Mouse (Mus musculus) thymus, postnatal 14 days (tissue): ENCODE results near the gene Morn1.

Source experiments
- DNase-seq: peaks from one replicate; pipeline ENCODE4 v3.0.0; 2021

Morn1 gene

DNA sequence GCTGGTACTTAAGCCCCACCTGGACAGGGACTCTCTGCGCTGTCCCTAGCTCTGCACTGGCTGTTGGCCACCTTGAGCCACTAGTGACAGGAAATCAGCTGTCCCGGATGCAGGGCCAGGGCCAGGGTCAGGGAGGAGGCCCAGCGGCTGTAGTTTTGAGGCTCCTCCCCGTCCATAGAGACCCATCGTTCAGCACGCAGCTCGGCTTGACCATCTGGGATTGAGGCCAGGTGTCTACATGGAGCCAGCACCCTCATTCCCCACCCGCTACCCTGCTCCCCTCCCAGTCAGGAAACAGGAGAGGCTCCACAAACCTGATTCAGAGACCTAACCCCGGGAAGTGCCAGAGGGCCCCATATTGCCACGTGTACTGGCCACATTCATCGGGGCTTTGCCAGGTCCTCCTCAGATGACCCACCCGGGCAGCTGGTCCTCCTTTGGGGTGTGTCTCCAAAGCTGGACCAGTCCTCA, 54.5 kb downstream of the Morn1 start:
- DNase-seq, result no peak

DNA sequence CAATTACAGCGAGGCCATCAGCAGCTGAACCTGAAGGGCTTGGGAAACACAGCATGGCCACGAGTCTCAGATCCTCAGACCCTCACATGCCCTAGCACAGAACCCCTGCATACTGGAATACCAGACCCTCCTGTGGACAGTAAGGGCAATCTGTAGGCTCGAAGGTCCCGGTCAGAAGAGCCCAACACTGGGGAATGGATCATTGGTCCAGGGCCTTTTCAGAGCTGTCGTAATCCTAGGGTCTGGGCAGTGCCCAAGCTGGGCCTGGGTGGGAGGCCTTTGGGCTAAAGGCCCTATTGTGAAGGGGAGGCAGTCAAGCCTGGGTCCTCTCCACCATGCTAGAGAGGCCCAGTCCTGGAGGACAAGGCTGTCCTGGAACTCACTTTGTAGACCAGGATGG, 56.5 kb downstream of the Morn1 start:
- DNase-seq, result no peak

DNA sequence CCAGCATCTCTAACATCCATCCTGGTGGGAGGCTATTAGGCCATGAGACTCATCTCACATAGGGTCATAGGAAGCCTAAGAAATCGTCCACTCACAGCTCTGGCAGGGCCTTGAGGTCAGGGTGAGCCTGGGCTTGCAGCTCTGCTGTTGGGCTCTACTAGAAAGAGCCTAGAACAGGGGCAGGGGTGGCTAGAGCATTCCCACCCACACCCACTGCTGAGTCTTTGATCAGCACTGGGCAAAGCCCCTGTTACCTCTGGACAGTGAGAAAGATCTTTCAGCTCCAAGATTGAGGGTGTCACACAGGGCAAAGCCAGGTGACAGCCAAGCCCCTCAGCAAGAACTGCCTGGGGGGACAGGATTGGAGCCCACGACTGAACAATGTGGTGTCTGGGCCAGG, 57.0 kb downstream of the Morn1 start:
- no peak for DNase-seq

DNA sequence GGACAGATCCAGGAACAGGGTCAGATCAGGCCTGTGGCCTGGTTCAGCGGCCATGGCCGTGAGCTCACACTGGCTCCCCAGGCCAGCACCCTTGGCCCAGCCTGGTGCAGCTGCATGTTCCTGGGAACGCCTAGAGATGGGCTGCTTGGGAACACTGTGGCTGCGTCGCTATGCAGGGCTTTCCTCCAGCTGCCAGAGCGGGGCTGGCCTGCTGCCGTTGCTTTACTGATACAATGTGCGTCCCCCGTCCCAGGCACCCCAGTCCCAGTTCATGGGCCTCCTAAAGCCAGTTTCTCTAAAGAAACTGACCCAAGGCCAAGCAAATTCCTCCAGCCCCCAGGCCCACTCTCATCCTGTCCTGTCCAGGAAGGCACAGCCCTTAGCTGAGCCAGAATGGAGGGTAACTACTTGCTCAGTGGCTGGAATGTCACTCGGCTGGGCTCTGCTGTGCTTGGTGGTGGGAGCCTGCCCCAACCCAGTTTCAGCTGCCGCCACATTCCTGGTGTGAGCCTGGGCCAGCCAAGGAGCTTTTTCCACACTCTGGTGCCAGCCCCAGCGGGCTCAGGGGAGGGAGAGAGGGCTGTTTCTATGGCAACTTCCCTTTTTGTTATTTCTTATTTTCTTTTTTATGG, 57.6 kb downstream of the Morn1 start:
- DNase-seq, result no peak

DNA sequence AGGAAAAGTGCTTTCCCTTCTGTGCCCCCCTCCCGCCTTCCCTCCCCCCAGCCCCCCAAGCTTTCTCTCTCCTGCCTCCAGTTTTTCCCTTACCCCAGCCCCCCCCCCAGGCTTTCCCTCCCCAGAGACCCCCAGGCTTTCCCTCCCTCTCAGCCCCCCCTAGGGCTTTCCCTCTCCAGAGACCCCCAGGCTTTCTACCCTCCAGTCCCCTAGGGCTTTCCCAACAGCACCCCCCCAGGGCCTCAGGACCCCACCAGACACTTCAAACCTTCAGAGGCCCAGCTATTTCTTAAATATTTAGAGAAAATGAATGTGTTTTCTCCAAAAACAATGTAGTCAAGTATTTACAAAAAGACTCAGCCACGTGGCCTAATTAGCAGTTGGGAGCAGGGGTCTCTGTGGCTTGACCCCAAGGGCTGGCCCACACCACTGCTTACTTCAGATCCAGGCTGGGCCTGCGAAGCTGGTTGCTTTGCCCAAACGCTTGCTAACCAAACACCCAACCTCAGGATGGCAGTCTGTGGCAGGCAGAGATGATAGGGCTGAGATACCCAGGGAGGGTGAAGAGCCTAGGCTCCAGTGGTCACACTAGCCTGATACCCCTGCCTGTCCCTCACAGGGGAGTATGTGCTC, 58.3 kb downstream of the Morn1 start:
- DNase-seq, result no peak

- no peak for DNase-seq
Measured at GRCm38 (mm10) chr4:155146107-155146823, 59.9 kb downstream of the Morn1 start.

GRCm38 (mm10) chr4:155148453-155148852, 62.1 kb downstream of the Morn1 start:
- no peak for DNase-seq

GRCm38 (mm10) chr4:155148910-155149698, 62.7 kb downstream of the Morn1 start:
- DNase-seq, result no peak

GRCm38 (mm10) chr4:155149941-155150275, 63.5 kb downstream of the Morn1 start:
- no peak for DNase-seq

- peak; percentile 92 for DNase-seq
Measured at GRCm38 (mm10) chr4:155150276-155151113, 64.1 kb downstream of the Morn1 start.

DNA sequence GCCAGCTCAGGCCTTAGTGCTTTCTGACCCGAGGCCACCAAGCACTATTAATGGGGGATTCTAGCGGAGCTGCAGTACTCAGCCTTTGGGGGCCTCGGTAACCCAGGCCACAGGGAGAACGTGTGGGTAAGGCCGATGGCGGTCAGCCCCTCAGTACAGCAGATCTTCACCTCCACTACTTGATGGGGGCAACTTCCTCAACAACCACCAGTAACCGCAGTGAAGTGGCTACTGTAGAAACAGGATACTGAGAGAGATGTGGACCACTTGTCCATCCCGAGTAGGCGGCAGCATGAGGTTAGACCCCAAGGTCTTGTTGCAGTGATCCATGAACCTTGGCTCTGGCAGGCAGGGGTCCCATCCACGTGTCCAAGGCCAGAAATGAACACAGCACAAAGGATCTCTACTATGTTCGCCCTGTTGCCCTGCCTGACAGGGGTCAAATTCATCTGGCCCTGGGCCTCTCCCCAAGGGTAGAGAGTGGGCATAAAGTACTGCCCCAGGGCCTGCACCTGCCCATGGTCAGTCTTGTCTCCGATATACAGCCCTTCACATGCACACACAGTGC, 64.9 kb downstream of the Morn1 start:
- peak; percentile 25 for DNase-seq

GRCm38 (mm10) chr4:155151845-155152244, 65.5 kb downstream of the Morn1 start:
- no peak for DNase-seq

DNA sequence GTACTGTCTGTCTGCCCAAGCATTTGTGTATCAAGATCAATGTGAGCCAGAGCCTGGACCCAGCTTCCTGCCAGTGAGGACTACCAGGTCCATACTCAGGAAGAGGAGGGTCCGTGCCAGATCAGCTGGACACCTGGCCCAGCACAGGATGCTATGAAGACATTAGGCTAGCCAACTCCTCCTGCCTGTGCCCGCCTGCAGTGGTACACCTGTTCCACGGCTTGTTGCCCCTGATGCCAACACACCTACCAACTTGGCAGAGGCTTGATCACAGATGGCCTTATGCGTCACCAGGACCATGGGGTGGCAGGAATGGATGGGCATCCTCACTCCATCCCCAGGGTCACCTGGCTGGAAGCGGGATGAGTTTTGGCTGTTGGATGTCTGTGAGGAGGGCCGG, 66.1 kb downstream of the Morn1 start:
- no peak for DNase-seq

- no peak for DNase-seq
Measured at GRCm38 (mm10) chr4:155153389-155154072, 67.2 kb downstream of the Morn1 start.

- no peak for DNase-seq
Measured at GRCm38 (mm10) chr4:155154986-155155385, 68.6 kb downstream of the Morn1 start.

DNA sequence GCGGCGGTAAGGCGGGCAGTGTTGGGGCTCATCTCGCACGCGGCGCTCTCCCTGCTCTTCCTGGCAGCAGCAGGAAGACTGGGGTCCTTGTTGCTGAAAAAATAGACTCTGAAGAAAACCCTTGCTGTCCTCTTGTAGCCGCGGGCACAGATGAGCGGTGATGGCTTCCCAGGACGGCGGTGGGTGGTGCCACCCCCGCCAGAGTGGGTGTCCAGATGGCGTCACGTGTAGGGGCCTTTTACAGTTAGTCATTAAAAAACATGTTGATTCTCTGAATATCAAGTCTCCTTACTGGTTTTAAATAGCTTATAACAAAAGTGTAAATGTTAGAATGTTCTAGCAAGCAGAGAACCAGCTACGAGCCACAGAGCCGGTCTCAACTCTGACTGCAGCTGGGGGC, 70.4 kb downstream of the Morn1 start:
- DNase-seq, result no peak

- DNase-seq, result no peak
Measured at GRCm38 (mm10) chr4:155157871-155158542, 71.6 kb downstream of the Morn1 start.

DNA sequence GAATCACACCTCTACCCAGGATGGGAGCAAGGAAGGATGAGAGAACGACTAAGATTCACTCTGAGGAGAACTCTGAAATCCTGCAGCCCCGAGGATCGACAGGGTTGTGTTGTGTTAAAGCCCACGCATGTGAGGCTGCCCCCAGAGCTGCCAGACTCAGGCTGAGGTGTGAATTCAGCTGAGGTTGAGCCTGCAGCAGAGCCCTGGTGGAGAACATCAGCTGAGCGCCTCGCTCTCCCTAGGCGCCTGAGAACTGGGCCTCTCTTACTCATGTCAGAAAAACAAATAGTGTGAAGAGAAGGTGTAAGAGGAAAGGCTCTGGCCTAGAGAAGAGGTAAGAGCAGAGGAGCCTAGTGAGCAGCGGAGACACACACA, 72.2 kb downstream of the Morn1 start:
- no peak for DNase-seq

DNA sequence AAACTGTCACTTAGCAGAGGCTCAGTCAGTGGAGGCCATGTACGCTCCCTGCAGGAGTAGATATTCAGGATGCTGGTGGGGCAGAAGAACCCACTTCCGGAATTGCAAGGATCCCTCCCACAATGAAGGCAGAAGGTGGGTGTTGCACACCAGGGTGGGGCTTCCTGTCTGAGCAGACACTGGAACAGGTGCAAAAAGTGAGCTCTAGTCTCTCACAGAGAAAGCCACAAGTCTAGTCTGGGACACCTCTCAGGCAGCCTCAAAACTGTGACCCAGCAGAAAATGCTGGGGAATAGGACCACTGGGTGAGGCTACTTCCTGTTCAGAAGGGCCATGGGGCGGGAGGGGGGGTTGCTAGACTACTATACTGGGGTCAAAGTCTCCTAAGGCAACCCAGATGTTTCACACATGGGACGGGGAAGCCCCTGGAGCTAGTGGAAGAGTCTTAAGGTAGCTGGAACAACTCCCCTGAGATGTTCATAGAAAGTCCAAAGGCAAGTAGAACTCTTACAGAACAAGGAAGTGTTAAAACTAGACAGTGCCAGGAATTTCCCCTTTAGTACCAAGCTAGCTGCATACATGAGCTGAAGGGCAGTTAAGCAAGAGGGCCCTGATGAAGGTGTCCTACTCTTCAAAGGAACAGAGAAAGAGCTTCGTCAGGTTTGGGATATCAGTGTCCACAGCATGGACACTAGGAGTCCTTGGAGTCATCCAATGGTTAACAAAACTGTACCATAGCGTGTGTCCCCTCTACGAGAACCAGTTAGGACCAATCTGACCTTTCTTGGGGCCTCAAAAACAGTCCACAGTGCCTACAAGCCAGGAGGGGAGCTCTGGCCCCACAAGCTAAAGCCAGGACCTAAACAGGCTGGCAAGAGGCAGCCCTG, 76.3 kb downstream of the Morn1 start:
- DNase-seq, result peak; percentile 86

DNA sequence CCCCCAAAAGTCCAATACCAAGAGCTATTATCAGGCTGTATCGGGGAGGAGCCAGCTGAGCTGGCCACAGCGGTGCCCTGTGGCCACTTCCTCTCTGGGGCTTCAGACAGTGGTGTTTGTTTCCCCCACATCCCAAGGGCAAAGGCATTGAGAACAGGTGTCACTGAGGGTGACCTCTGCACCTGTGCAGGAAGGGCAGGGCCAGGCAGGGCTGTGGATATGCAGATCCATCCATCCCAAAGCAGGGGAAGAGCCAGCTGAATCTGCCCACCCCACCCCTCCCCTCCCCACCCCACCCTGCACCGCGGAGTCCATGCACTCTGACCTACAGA, 76.9 kb downstream of the Morn1 start:
- no peak for DNase-seq
